Mouse (Mus musculus): ENCODE data around the gene Tmem169. TPM values are rescaled to one million over a fixed set of nuclear protein-coding genes. Genes with fewer than 3 reads are reported as not detected.
"Not testable (repeated sequence)": the region's sequence is repeated elsewhere in the genome, so short reads cannot be mapped to it uniquely, and the experiment has no call there.

Gene Tmem169
- 2.6 and 3.7 TPM in 2 replicates for polyA plus RNA-seq (2014; fragmentation: Nextera tagmentation; extraction: Ambion mirVana)

- Histone ChIP-seq H3K4me2 (replicated peaks; ENCODE audit: low read depth, low read length) (peak within 1 kb of the TSS; percentile 80), H3K27ac (ENCODE audit: low read length) (no peak within 1 kb of the TSS), H3K27me3 (ENCODE audit: control insufficient read depth, insufficient read depth, low read length) (no peaks in the 10 kb centered on the region), H3K4me1 (ENCODE audit: control insufficient read depth, insufficient read depth, low read length) (peaks cover 3% of the 10 kb centered on the region; the same call in 1 of the 2 replicates), H3K9ac (replicated peaks; ENCODE audit: low read depth, low read length) (peak within 1 kb of the TSS; percentile 36), H3K4me3 (ENCODE audit: low read depth, low read length) (peak within 1 kb of the TSS; percentile 45), H3K9me3 (ENCODE audit: control insufficient read depth, low read depth, low read length) (no peaks in the 10 kb centered on the region), H3K36me3 (ENCODE audit: control insufficient read depth, insufficient read depth, low read length) (no peaks in the 10 kb centered on the region)
- peak; percentile 99 for ATAC-seq (ENCODE audit: insufficient number of reproducible peaks, insufficient read depth, low FRiP score, low read depth)
- under 1% methylated on average over 30 of the region's 30 CpGs for WGBS
Observed at GRCm38 (mm10) chr1:72283992-72284485, at the start of gene Tmem169, which contains the start of gene Pecr. Gene Tmem169 (plus strand): TSS chr1:72284369. Gene Pecr (minus strand): TSS chr1:72284314.

- ATAC-seq (ENCODE audit: insufficient number of reproducible peaks, insufficient read depth, low FRiP score, low read depth): peak; percentile 84
- H3K27ac ChIP-seq (ENCODE audit: low read length): peak overlapping the region; percentile 90
- H3K4me1 ChIP-seq (ENCODE audit: control insufficient read depth, insufficient read depth, low read length); H3K27me3 ChIP-seq (ENCODE audit: control insufficient read depth, insufficient read depth, low read length); H3K36me3 ChIP-seq (ENCODE audit: control insufficient read depth, insufficient read depth, low read length); H3K9me3 ChIP-seq (ENCODE audit: control insufficient read depth, low read depth, low read length): not testable (repeated sequence)
- H3K9ac ChIP-seq (replicated peaks; ENCODE audit: low read depth, low read length): peak overlapping the region; percentile 53
- H3K4me3 ChIP-seq (ENCODE audit: low read depth, low read length): peak overlapping the region; percentile 46
- under 1% methylated on average over 35 of the region's 50 CpGs for WGBS
- H3K4me2 ChIP-seq (replicated peaks; ENCODE audit: low read depth, low read length): peak overlapping the region; percentile 52
Observed at GRCm38 (mm10) chr1:72236363-72237006, 47.7 kb upstream of the Tmem169 start.

GRCm38 (mm10) chr1:72237007-72237775, 47.0 kb upstream of the Tmem169 start:
- H3K4me1 ChIP-seq (ENCODE audit: control insufficient read depth, insufficient read depth, low read length): no peaks in the 10 kb centered on the region
- WGBS: 4% methylated on average over 11 of the region's 13 CpGs
- no peak overlapping the region for H3K9ac ChIP-seq (replicated peaks; ENCODE audit: low read depth, low read length)
- peak; percentile 53 for ATAC-seq (ENCODE audit: insufficient number of reproducible peaks, insufficient read depth, low FRiP score, low read depth)
- H3K4me3 ChIP-seq (ENCODE audit: low read depth, low read length): no peak overlapping the region
- no peaks in the 10 kb centered on the region for H3K36me3 ChIP-seq (ENCODE audit: control insufficient read depth, insufficient read depth, low read length)
- peak overlapping the region; percentile 28 for H3K4me2 ChIP-seq (replicated peaks; ENCODE audit: low read depth, low read length)
- H3K27me3 ChIP-seq (ENCODE audit: control insufficient read depth, insufficient read depth, low read length): no peaks in the 10 kb centered on the region
- no peaks in the 10 kb centered on the region for H3K9me3 ChIP-seq (ENCODE audit: control insufficient read depth, low read depth, low read length)
- H3K27ac ChIP-seq (ENCODE audit: low read length): no peak overlapping the region

- H3K27ac ChIP-seq (ENCODE audit: low read length): no peak overlapping the region
- H3K4me2 ChIP-seq (replicated peaks; ENCODE audit: low read depth, low read length): peak overlapping the region; percentile 28; the same call in 1 of the 2 replicates
- H3K9ac ChIP-seq (replicated peaks; ENCODE audit: low read depth, low read length): no peak overlapping the region
- 58% methylated on average over 10 of the region's 10 CpGs for WGBS
- no peaks in the 10 kb centered on the region for H3K4me1 ChIP-seq (ENCODE audit: control insufficient read depth, insufficient read depth, low read length)
- H3K9me3 ChIP-seq (ENCODE audit: control insufficient read depth, low read depth, low read length): no peaks in the 10 kb centered on the region
- no peaks in the 10 kb centered on the region for H3K36me3 ChIP-seq (ENCODE audit: control insufficient read depth, insufficient read depth, low read length)
- no peaks in the 10 kb centered on the region for H3K27me3 ChIP-seq (ENCODE audit: control insufficient read depth, insufficient read depth, low read length)
- no peak overlapping the region for H3K4me3 ChIP-seq (ENCODE audit: low read depth, low read length)
- ATAC-seq (ENCODE audit: insufficient number of reproducible peaks, insufficient read depth, low FRiP score, low read depth): no peak
Observed at GRCm38 (mm10) chr1:72238016-72238580, 46.1 kb upstream of the Tmem169 start.

GRCm38 (mm10) chr1:72239113-72239512, 45.1 kb upstream of the Tmem169 start:
- H3K36me3 ChIP-seq (ENCODE audit: control insufficient read depth, insufficient read depth, low read length); H3K4me2 ChIP-seq (replicated peaks; ENCODE audit: low read depth, low read length); H3K27ac ChIP-seq (ENCODE audit: low read length); H3K27me3 ChIP-seq (ENCODE audit: control insufficient read depth, insufficient read depth, low read length); H3K4me1 ChIP-seq (ENCODE audit: control insufficient read depth, insufficient read depth, low read length); H3K9ac ChIP-seq (replicated peaks; ENCODE audit: low read depth, low read length); ATAC-seq (ENCODE audit: insufficient number of reproducible peaks, insufficient read depth, low FRiP score, low read depth); H3K9me3 ChIP-seq (ENCODE audit: control insufficient read depth, low read depth, low read length); H3K4me3 ChIP-seq (ENCODE audit: low read depth, low read length): not testable (repeated sequence)
- 77% methylated on average over 3 of the region's 3 CpGs for WGBS

GRCm38 (mm10) chr1:72242581-72243143, 41.5 kb upstream of the Tmem169 start:
- 81% methylated on average over 5 of the region's 5 CpGs for WGBS
- H3K27ac ChIP-seq (ENCODE audit: low read length): no peak overlapping the region
- no peaks in the 10 kb centered on the region for H3K4me1 ChIP-seq (ENCODE audit: control insufficient read depth, insufficient read depth, low read length)
- no peak overlapping the region for H3K4me2 ChIP-seq (replicated peaks; ENCODE audit: low read depth, low read length)
- H3K9ac ChIP-seq (replicated peaks; ENCODE audit: low read depth, low read length): no peak overlapping the region
- H3K9me3 ChIP-seq (ENCODE audit: control insufficient read depth, low read depth, low read length): no peaks in the 10 kb centered on the region
- H3K36me3 ChIP-seq (ENCODE audit: control insufficient read depth, insufficient read depth, low read length): no peaks in the 10 kb centered on the region
- H3K4me3 ChIP-seq (ENCODE audit: low read depth, low read length): no peak overlapping the region
- H3K27me3 ChIP-seq (ENCODE audit: control insufficient read depth, insufficient read depth, low read length): no peaks in the 10 kb centered on the region
- ATAC-seq (ENCODE audit: insufficient number of reproducible peaks, insufficient read depth, low FRiP score, low read depth): no peak

GRCm38 (mm10) chr1:72243656-72244316, 40.4 kb upstream of the Tmem169 start:
- H3K27me3 ChIP-seq (ENCODE audit: control insufficient read depth, insufficient read depth, low read length): no peaks in the 10 kb centered on the region
- under 1% methylated on average over 46 of the region's 47 CpGs for WGBS
- peak overlapping the region; percentile 68 for H3K9ac ChIP-seq (replicated peaks; ENCODE audit: low read depth, low read length)
- H3K4me2 ChIP-seq (replicated peaks; ENCODE audit: low read depth, low read length): peak overlapping the region; percentile 53
- no peaks in the 10 kb centered on the region for H3K4me1 ChIP-seq (ENCODE audit: control insufficient read depth, insufficient read depth, low read length)
- H3K36me3 ChIP-seq (ENCODE audit: control insufficient read depth, insufficient read depth, low read length): no peaks in the 10 kb centered on the region
- H3K27ac ChIP-seq (ENCODE audit: low read length): peak overlapping the region; percentile 98
- H3K4me3 ChIP-seq (ENCODE audit: low read depth, low read length): peak overlapping the region; percentile 38
- peak; percentile 93 for ATAC-seq (ENCODE audit: insufficient number of reproducible peaks, insufficient read depth, low FRiP score, low read depth)
- H3K9me3 ChIP-seq (ENCODE audit: control insufficient read depth, low read depth, low read length): no peaks in the 10 kb centered on the region
